8 mouse cellular contexts compared by ENCODE assay signal in genomic region chr2:127182598-127183381, GRCm38 (mm10). TPM values are rescaled to one million over a fixed set of nuclear protein-coding genes. Genes with fewer than 3 reads are reported as not detected.
DNase-seq lines count a peak whose midpoint lies in the region; ATAC-seq lines count a peak whose summit lies in the region.

No protein-coding gene starts in this region.

- peak overlapping the region; percentile 70 for H3K9ac ChIP-seq in hindbrain, embryonic 14.5 days

- WGBS in hindbrain, embryonic 14.5 days: 2% methylated on average over 17 of the region's 17 CpGs

- peak; percentile 95 for DNase-seq in ZHBTc4 (ENCODE audit: low read depth, low spot score)
- DNase-seq in cerebellum, postnatal 4 days (ENCODE audit: low spot score in 2 of 2): peak; percentile 23 to 69
- peak; percentile 79 to 88 for DNase-seq in frontal cortex, postnatal 36 days (ENCODE audit: low spot score in 2 of 2)
- DNase-seq in hindbrain, embryonic 14.5 days (ENCODE audit: low spot score): peak; percentile 88
- DNase-seq in layer of hippocampus, postnatal 25 days (ENCODE audit: extremely low spot score in 1 of 2, low spot score in 1 of 2): peak; percentile 52 to 61
- DNase-seq in lung, postnatal 14 days: peak; percentile 72
- peak; percentile 69 for DNase-seq in retina, adult 2 months (ENCODE audit: low read depth, low spot score)
- DNase-seq in thymus, postnatal 25 days: peak; percentile 76

- H3K9me3 ChIP-seq in hindbrain, embryonic 14.5 days (ENCODE audit: control insufficient read depth, low read length): no peaks in the 10 kb centered on the region

- H3K27ac ChIP-seq in hindbrain, embryonic 14.5 days: peak overlapping the region; percentile 78

- H3K4me3 ChIP-seq in hindbrain, embryonic 14.5 days (replicated peaks; ENCODE audit: low read length): peak overlapping the region; percentile 49

- H3K4me2 ChIP-seq in hindbrain, embryonic 14.5 days (replicated peaks): peak overlapping the region; percentile 61

- no peaks in the 10 kb centered on the region for H3K4me1 ChIP-seq in hindbrain, embryonic 14.5 days (replicated peaks; ENCODE audit: control insufficient read depth, insufficient read depth, low read length)

- peak; percentile 100 for ATAC-seq in hindbrain, embryonic 14.5 days (ENCODE audit: low FRiP score)

- no peaks in the 10 kb centered on the region for H3K36me3 ChIP-seq in hindbrain, embryonic 14.5 days (replicated peaks; ENCODE audit: control insufficient read depth, insufficient read depth)

- no peaks in the 10 kb centered on the region for H3K27me3 ChIP-seq in hindbrain, embryonic 14.5 days (ENCODE audit: control insufficient read depth, insufficient read depth, low read length)

RNA-seq across cellular contexts. Expression of gene 1810024B03Rik, which starts 25.3 kb away (rescaled TPM):
- polyA plus RNA-seq in hindbrain, embryonic 14.5 days (2014; fragmentation: Nextera tagmentation; extraction: Ambion mirVana): 1.2 TPM in 2 replicates
- total RNA-seq in layer of hippocampus, postnatal 25 days (2021): 1 to 10 TPM in 1 of 2 experiments, under 1 TPM in 1; 0.49 to 1.2 TPM

RNA-seq across cellular contexts. Expression of gene Snrnp200, which starts 25.4 kb away (rescaled TPM):
- polyA plus RNA-seq in hindbrain, embryonic 14.5 days (2014; fragmentation: Nextera tagmentation; extraction: Ambion mirVana): 59.6 and 60.2 TPM in 2 replicates
- total RNA-seq in layer of hippocampus, postnatal 25 days (2021): 10 to 100 TPM; 84.2 to 88.6 TPM

RNA-seq across cellular contexts. Expression of gene Itpripl1, which starts 39.5 kb away (rescaled TPM):
- polyA plus RNA-seq in hindbrain, embryonic 14.5 days (2014; fragmentation: Nextera tagmentation; extraction: Ambion mirVana): 9.7 and 12.4 TPM in 2 replicates
- 1 to 10 TPM; 2.5 to 2.8 TPM for total RNA-seq in layer of hippocampus, postnatal 25 days (2021)

RNA-seq across cellular contexts. Expression of gene Ncaph, which starts 49.0 kb away (rescaled TPM):
- polyA plus RNA-seq in hindbrain, embryonic 14.5 days (2014; fragmentation: Nextera tagmentation; extraction: Ambion mirVana): 17.8 and 20.0 TPM in 2 replicates
- total RNA-seq in layer of hippocampus, postnatal 25 days (2021): 1 to 10 TPM; 2.1 to 2.6 TPM

Comparison
In these comparisons a context has a peak if more than half of its experiments do, and no peak if none do; other contexts are left out.
1. Peak in every context shown above with its lines: DNase-seq, ATAC-seq, H3K4me3 ChIP-seq and H3K27ac ChIP-seq.